Mouse (Mus musculus): ENCODE results near the gene Itgav.

DNA sequence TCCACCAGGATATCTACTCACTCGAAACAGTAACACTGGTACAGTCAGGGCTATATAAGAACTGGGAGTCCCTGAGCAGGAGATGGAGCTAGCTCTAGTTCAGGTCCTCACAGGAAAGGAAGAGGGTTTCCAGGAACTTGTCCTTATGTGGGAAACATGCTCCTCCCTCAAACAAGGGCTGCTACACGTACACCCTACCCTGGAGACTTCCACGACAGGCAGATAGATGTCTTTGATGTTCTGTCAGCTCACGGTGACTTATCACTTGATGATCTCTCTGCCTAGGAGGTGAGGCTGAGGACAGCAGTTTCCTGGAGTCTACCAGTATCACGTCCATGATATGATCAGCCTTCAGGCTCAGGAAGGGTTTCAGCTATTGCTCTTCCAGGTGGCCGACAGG is 21.1 kb downstream of the Itgav start:
- TF ChIP-seq CTCF (IDR thresholded peaks at IDR 0.05; ENCODE audit: borderline replicate concordance, control insufficient read depth, extremely low read depth, insufficient read depth, low read length, poor library complexity) (no peak), POLR2A (IDR thresholded peaks at IDR 0.05; ENCODE audit: control insufficient read depth, extremely low read depth, insufficient read depth, low read length, poor library complexity) (no peak)

Data from thymus, adult 2 months (tissue).